Mouse (Mus musculus): Measurements from ENCODE around the gene Khk. TPM values are rescaled to one million over a fixed set of nuclear protein-coding genes. Genes with fewer than 3 reads are reported as not detected.

Gene Khk
- polyA plus RNA-seq, 1 experiment from 2014 or later = 17.4 TPM

- WGBS = 5% methylated on average over 44 of the region's 44 CpGs
Observed at GRCm38 (mm10) chr5:30944956-30945781, 23.9 kb downstream of the Khk start, which contains the start of gene Cgref1. Cgref1 (minus strand) TSS chr5:30945591.

GRCm38 (mm10) chr5:30948620-30949019, 27.4 kb downstream of the Khk start:
- Histone ChIP-seq H3K4me2 (no peak overlapping the region), H3K27me3 (peaks cover 21% of the 10 kb centered on the region), H3K9ac (no peak overlapping the region), H3K36me3 (peaks cover 19% of the 10 kb centered on the region), H3K9me3 (no peaks in the 10 kb centered on the region), H3K4me1 (peaks cover 28% of the 10 kb centered on the region), H3K4me3 (no peak overlapping the region), H3K27ac (no peak overlapping the region)
- WGBS = 70% methylated on average over 5 of the region's 5 CpGs
- no peak for ATAC-seq (ENCODE audit: insufficient number of reproducible peaks, insufficient read depth, low FRiP score, low TSS enrichment, low read depth)

More at GRCm38 (mm10) chr5:30944956-30945781, 23.9 kb downstream of the Khk start, which contains the start of gene Cgref1:
- Histone ChIP-seq H3K27ac (no peak within 1 kb of the TSS; the same call in 1 of the 2 replicates), H3K4me2 (peak within 1 kb of the TSS; percentile 89), H3K36me3 (no peaks in the 10 kb centered on the region), H3K9ac (peak within 1 kb of the TSS; percentile 70), H3K4me3 (peak within 1 kb of the TSS; percentile 50), H3K9me3 (no peaks in the 10 kb centered on the region), H3K4me1 (peaks cover 21% of the 10 kb centered on the region), H3K27me3 (peaks cover 21% of the 10 kb centered on the region)
- ATAC-seq (ENCODE audit: insufficient number of reproducible peaks, insufficient read depth, low FRiP score, low TSS enrichment, low read depth) = no peak

GRCm38 (mm10) chr5:30949654-30950326, 28.6 kb downstream of the Khk start:
- Histone ChIP-seq H3K4me1 (peaks cover 28% of the 10 kb centered on the region), H3K9me3 (no peaks in the 10 kb centered on the region), H3K4me2 (peak overlapping the region; percentile 89), H3K9ac (peak overlapping the region; percentile 61), H3K27me3 (peaks cover 16% of the 10 kb centered on the region), H3K27ac (peak overlapping the region; percentile 83), H3K36me3 (peaks cover 30% of the 10 kb centered on the region), H3K4me3 (peak overlapping the region; percentile 56)
- whole genome bisulfite sequencing = under 1% methylated on average over 31 of the region's 31 CpGs
- ATAC-seq (ENCODE audit: insufficient number of reproducible peaks, insufficient read depth, low FRiP score, low TSS enrichment, low read depth) = peak; percentile 83

- peaks cover 37% of the 10 kb centered on the region for H3K36me3 ChIP-seq
- H3K4me2 ChIP-seq = peak overlapping the region; percentile 89
- peaks cover 9% of the 10 kb centered on the region for H3K27me3 ChIP-seq
- 55% methylated on average over 4 of the region's 4 CpGs for WGBS
- peak overlapping the region; percentile 56 for H3K4me3 ChIP-seq
- peak overlapping the region; percentile 83 for H3K27ac ChIP-seq
- ATAC-seq (ENCODE audit: insufficient number of reproducible peaks, insufficient read depth, low FRiP score, low TSS enrichment, low read depth) = no peak
- peaks cover 22% of the 10 kb centered on the region for H3K4me1 ChIP-seq
- H3K9ac ChIP-seq = peak overlapping the region; percentile 61; the same call in 1 of the 2 replicates
- H3K9me3 ChIP-seq = no peaks in the 10 kb centered on the region
Observed at GRCm38 (mm10) chr5:30950451-30950850, 29.2 kb downstream of the Khk start.

GRCm38 (mm10) chr5:30950922-30951321, 29.7 kb downstream of the Khk start:
- H3K36me3 ChIP-seq = peaks cover 42% of the 10 kb centered on the region
- H3K4me1 ChIP-seq = peaks cover 21% of the 10 kb centered on the region
- 93% methylated on average over 2 of the region's 2 CpGs for WGBS
- no peak overlapping the region for H3K9ac ChIP-seq
- no peaks in the 10 kb centered on the region for H3K9me3 ChIP-seq
- peak overlapping the region; percentile 83; the same call in 1 of the 2 replicates for H3K27ac ChIP-seq
- peak overlapping the region; percentile 89 for H3K4me2 ChIP-seq
- H3K27me3 ChIP-seq = peaks cover 4% of the 10 kb centered on the region; the same call in 1 of the 2 replicates
- no peak overlapping the region for H3K4me3 ChIP-seq
- ATAC-seq (ENCODE audit: insufficient number of reproducible peaks, insufficient read depth, low FRiP score, low TSS enrichment, low read depth) = no peak

- no peak overlapping the region for H3K4me3 ChIP-seq
- no peak overlapping the region for H3K9ac ChIP-seq
- H3K9me3 ChIP-seq = no peaks in the 10 kb centered on the region
- WGBS = 91% methylated on average over 6 of the region's 6 CpGs
- peaks cover 21% of the 10 kb centered on the region for H3K4me1 ChIP-seq
- no peak overlapping the region for H3K4me2 ChIP-seq
- ATAC-seq (ENCODE audit: insufficient number of reproducible peaks, insufficient read depth, low FRiP score, low TSS enrichment, low read depth) = no peak
- H3K36me3 ChIP-seq = peaks cover 44% of the 10 kb centered on the region
- no peak overlapping the region for H3K27ac ChIP-seq
- no peaks in the 10 kb centered on the region for H3K27me3 ChIP-seq
Observed at GRCm38 (mm10) chr5:30951706-30952105, 30.5 kb downstream of the Khk start.

- ATAC-seq (ENCODE audit: insufficient number of reproducible peaks, insufficient read depth, low FRiP score, low TSS enrichment, low read depth) = no peak
- Histone ChIP-seq H3K4me3 (no peak overlapping the region), H3K27ac (no peak overlapping the region), H3K9me3 (no peaks in the 10 kb centered on the region), H3K9ac (no peak overlapping the region), H3K4me1 (peaks cover 24% of the 10 kb centered on the region), H3K4me2 (no peak overlapping the region), H3K36me3 (peaks cover 48% of the 10 kb centered on the region), H3K27me3 (no peaks in the 10 kb centered on the region)
- WGBS = 87% methylated on average over 5 of the region's 5 CpGs
Observed at GRCm38 (mm10) chr5:30952551-30952950, 31.3 kb downstream of the Khk start.

GRCm38 (mm10) chr5:30954065-30954464, 32.8 kb downstream of the Khk start:
- H3K4me1 ChIP-seq = peaks cover 31% of the 10 kb centered on the region
- peaks cover 62% of the 10 kb centered on the region for H3K36me3 ChIP-seq
- no peak overlapping the region for H3K4me2 ChIP-seq
- H3K9ac ChIP-seq = no peak overlapping the region
- no peak overlapping the region for H3K4me3 ChIP-seq
- 96% methylated on average over 6 of the region's 6 CpGs for WGBS
- H3K27ac ChIP-seq = no peak overlapping the region
- no peaks in the 10 kb centered on the region for H3K9me3 ChIP-seq
- no peaks in the 10 kb centered on the region for H3K27me3 ChIP-seq
- no peak for ATAC-seq (ENCODE audit: insufficient number of reproducible peaks, insufficient read depth, low FRiP score, low TSS enrichment, low read depth)

- no peak overlapping the region for H3K4me2 ChIP-seq
- H3K4me1 ChIP-seq = peaks cover 30% of the 10 kb centered on the region
- H3K27me3 ChIP-seq = no peaks in the 10 kb centered on the region
- H3K9me3 ChIP-seq = no peaks in the 10 kb centered on the region
- no peak overlapping the region for H3K4me3 ChIP-seq
- no peak for ATAC-seq (ENCODE audit: insufficient number of reproducible peaks, insufficient read depth, low FRiP score, low TSS enrichment, low read depth)
- H3K27ac ChIP-seq = no peak overlapping the region
- H3K9ac ChIP-seq = no peak overlapping the region
- 96% methylated on average over 9 of the region's 9 CpGs for WGBS
- H3K36me3 ChIP-seq = peaks cover 62% of the 10 kb centered on the region
Observed at GRCm38 (mm10) chr5:30954556-30954955, 33.3 kb downstream of the Khk start.

GRCm38 (mm10) chr5:30955751-30956150, 34.5 kb downstream of the Khk start:
- WGBS = 92% methylated on average over 6 of the region's 6 CpGs
- Histone ChIP-seq H3K9ac (no peak overlapping the region), H3K4me3 (no peak overlapping the region), H3K27ac (no peak overlapping the region), H3K4me2 (no peak overlapping the region), H3K36me3 (peaks cover 62% of the 10 kb centered on the region), H3K4me1 (peaks cover 22% of the 10 kb centered on the region), H3K27me3 (no peaks in the 10 kb centered on the region), H3K9me3 (no peaks in the 10 kb centered on the region)
- ATAC-seq (ENCODE audit: insufficient number of reproducible peaks, insufficient read depth, low FRiP score, low TSS enrichment, low read depth) = no peak

- no peaks in the 10 kb centered on the region for H3K9me3 ChIP-seq
- no peak for ATAC-seq (ENCODE audit: insufficient number of reproducible peaks, insufficient read depth, low FRiP score, low TSS enrichment, low read depth)
- H3K4me3 ChIP-seq = peak overlapping the region; percentile 1; the same call in 1 of the 2 replicates
- no peaks in the 10 kb centered on the region for H3K27me3 ChIP-seq
- H3K9ac ChIP-seq = peak overlapping the region; percentile 27; the same call in 1 of the 2 replicates
- H3K36me3 ChIP-seq = peaks cover 51% of the 10 kb centered on the region
- no peak overlapping the region for H3K27ac ChIP-seq
- peaks cover 19% of the 10 kb centered on the region for H3K4me1 ChIP-seq
- H3K4me2 ChIP-seq = peak overlapping the region; percentile 86; the same call in 1 of the 2 replicates
- 94% methylated on average over 6 of the region's 6 CpGs for WGBS
Observed at GRCm38 (mm10) chr5:30957891-30958290, 36.7 kb downstream of the Khk start.
